Mouse (Mus musculus) brain, embryonic 14.5 days (tissue): ENCODE results near the gene Kif5a.

Experiments used
- CTCF ChIP-seq: fragments of 200-500 bp; IDR thresholded peaks from 2 replicates; pipeline ENCODE4 v1.5.1; 2012; ENCODE audit warnings: inconsistent platforms, mild to moderate bottlenecking, moderate library complexity, borderline replicate concordance; ENCODE audit not compliant: insufficient read depth, insufficient read length; ENCODE audit errors: extremely low read depth
- POLR2A ChIP-seq: fragments of 200-500 bp; IDR thresholded peaks from 2 replicates; pipeline ENCODE4 v1.6.1; 2012; ENCODE audit warnings: mild to moderate bottlenecking, inconsistent platforms, borderline replicate concordance; ENCODE audit not compliant: poor library complexity, insufficient read depth, insufficient read length, severe bottlenecking; ENCODE audit errors: extremely low read depth

DNA sequence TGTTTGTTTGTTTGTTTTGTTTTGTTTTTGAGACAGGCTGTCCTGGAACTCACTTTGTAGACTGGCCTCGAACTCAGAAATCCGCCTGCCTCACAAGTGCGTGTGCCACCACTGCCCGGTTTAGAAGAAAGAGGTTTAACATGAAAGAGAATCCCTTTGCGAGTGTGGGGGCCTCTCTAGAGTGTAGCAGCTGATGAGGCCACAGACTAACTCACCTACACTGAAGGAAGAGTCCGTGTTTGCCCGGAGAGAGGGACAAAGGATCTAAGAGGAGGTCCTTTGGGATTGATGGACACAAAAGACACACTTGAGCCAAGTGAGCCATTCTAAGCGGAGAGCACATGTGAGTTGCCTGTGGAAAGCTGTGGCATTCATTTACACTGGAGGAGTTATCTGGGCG lies 85.9 kb downstream of the Kif5a start:
- TF ChIP-seq POLR2A (no peak), CTCF (no peak)
